Mouse (Mus musculus): Measurements from ENCODE around the gene Guca1b. TPM values are rescaled to one million over a fixed set of nuclear protein-coding genes. Genes with fewer than 3 reads are reported as not detected.

Guca1b gene
- total RNA-seq (2018; cell fraction: chromatin; rRNA removed), result 1 to 10 TPM in 25 of 26 experiments, under 1 TPM in 1; 0.88 to 7.8 (median 3.7) TPM
- under 1 TPM in 19 of 26 experiments, not detected in 7; 0.07 to 0.34 (median 0.15) TPM for total RNA-seq (2018; cell fraction: cytosol; rRNA removed)
- 1 to 10 TPM in 23 of 26 experiments, under 1 TPM in 3; 0.89 to 8.0 (median 2.7) TPM for total RNA-seq (2018; cell fraction: nucleus; rRNA removed)
- polyA plus RNA-seq (2018), result 0.22 to 0.62 TPM (median 0.22 TPM) in 3 replicates

- H3K36me3 ChIP-seq (ENCODE audit: inconsistent target), result no peaks in the 10 kb centered on the region
- WGBS (ENCODE audit: missing documents), result 81% methylated on average over 10 of the region's 10 CpGs
- H3K79me2 ChIP-seq (ENCODE audit: inconsistent target), result no peaks in the 10 kb centered on the region
- H3K27ac ChIP-seq, result no peak within 1 kb of the TSS
- H3K4me3 ChIP-seq (ENCODE audit: inconsistent target), result no peak within 1 kb of the TSS
Observed at GRCm38 (mm10) chr17:47385145-47385544, at the start of gene Guca1b. Gene Guca1b (plus strand): TSS chr17:47385393.

GRCm38 (mm10) chr17:47343121-47343520 lies 42.1 kb upstream of the Guca1b start:
- H3K27ac ChIP-seq, result no peak overlapping the region
- H3K36me3 ChIP-seq (ENCODE audit: inconsistent target), result peaks cover 82% of the 10 kb centered on the region
- H3K79me2 ChIP-seq (ENCODE audit: inconsistent target), result no peaks in the 10 kb centered on the region
- H3K4me3 ChIP-seq (ENCODE audit: inconsistent target), result no peak overlapping the region
- 91% methylated on average over 2 of the region's 2 CpGs for whole genome bisulfite sequencing (ENCODE audit: missing documents)

- 92% methylated on average over 3 of the region's 3 CpGs for WGBS (ENCODE audit: missing documents)
- H3K4me3 ChIP-seq (ENCODE audit: inconsistent target), result no peak overlapping the region
- H3K27ac ChIP-seq, result no peak overlapping the region
- no peaks in the 10 kb centered on the region for H3K79me2 ChIP-seq (ENCODE audit: inconsistent target)
- peaks cover 96% of the 10 kb centered on the region for H3K36me3 ChIP-seq (ENCODE audit: inconsistent target)
Observed at GRCm38 (mm10) chr17:47349721-47350319, 35.4 kb upstream of the Guca1b start.

GRCm38 (mm10) chr17:47359964-47360363 lies 25.2 kb upstream of the Guca1b start:
- 67% methylated on average over 6 of the region's 6 CpGs for WGBS (ENCODE audit: missing documents)
- Histone ChIP-seq H3K79me2 (ENCODE audit: inconsistent target) (no peaks in the 10 kb centered on the region), H3K27ac (peak overlapping the region; percentile 31)

GRCm38 (mm10) chr17:47361343-47361742 lies 23.9 kb upstream of the Guca1b start:
- 32% methylated on average over 11 of the region's 11 CpGs for WGBS (ENCODE audit: missing documents)
- Histone ChIP-seq H3K79me2 (ENCODE audit: inconsistent target) (no peaks in the 10 kb centered on the region), H3K4me3 (ENCODE audit: inconsistent target) (no peak overlapping the region), H3K27ac (peak overlapping the region; percentile 31), H3K36me3 (ENCODE audit: inconsistent target) (peaks cover 13% of the 10 kb centered on the region; the same call in 1 of the 2 replicates)

More at GRCm38 (mm10) chr17:47359964-47360363, 25.2 kb upstream of the Guca1b start:
- no peak overlapping the region for H3K4me3 ChIP-seq (ENCODE audit: inconsistent target)
- peaks cover 18% of the 10 kb centered on the region; the same call in 1 of the 2 replicates for H3K36me3 ChIP-seq (ENCODE audit: inconsistent target)

GRCm38 (mm10) chr17:47368401-47369086 lies 16.6 kb upstream of the Guca1b start, which contains the start of gene Mrps10:
Gene Mrps10 (plus strand): TSS chr17:47368887.
- 6% methylated on average over 35 of the region's 35 CpGs for WGBS (ENCODE audit: missing documents)
- H3K27ac ChIP-seq, result peak within 1 kb of the TSS; percentile 49

GRCm38 (mm10) chr17:47369087-47369443 lies 16.1 kb upstream of the Guca1b start:
- peaks cover 18% of the 10 kb centered on the region for H3K79me2 ChIP-seq (ENCODE audit: inconsistent target)
- H3K27ac ChIP-seq, result peak overlapping the region; percentile 49
- 6% methylated on average over 20 of the region's 20 CpGs for WGBS (ENCODE audit: missing documents)
- H3K36me3 ChIP-seq (ENCODE audit: inconsistent target), result peaks cover 16% of the 10 kb centered on the region
- H3K4me3 ChIP-seq (ENCODE audit: inconsistent target), result peak overlapping the region; percentile 95

More at GRCm38 (mm10) chr17:47368401-47369086, 16.6 kb upstream of the Guca1b start, which contains the start of gene Mrps10:
- Histone ChIP-seq H3K79me2 (ENCODE audit: inconsistent target) (peaks cover 18% of the 10 kb centered on the region), H3K4me3 (ENCODE audit: inconsistent target) (peak within 1 kb of the TSS; percentile 95), H3K36me3 (ENCODE audit: inconsistent target) (peaks cover 13% of the 10 kb centered on the region; the same call in 1 of the 2 replicates)

- H3K27ac ChIP-seq, result no peak overlapping the region
- 15% methylated on average over 4 of the region's 4 CpGs for WGBS (ENCODE audit: missing documents)
- peaks cover 18% of the 10 kb centered on the region for H3K79me2 ChIP-seq (ENCODE audit: inconsistent target)
- no peak overlapping the region for H3K4me3 ChIP-seq (ENCODE audit: inconsistent target)
- H3K36me3 ChIP-seq (ENCODE audit: inconsistent target), result peaks cover 40% of the 10 kb centered on the region
Observed at GRCm38 (mm10) chr17:47371451-47371850, 13.7 kb upstream of the Guca1b start.

GRCm38 (mm10) chr17:47373991-47374390 lies 11.2 kb upstream of the Guca1b start:
- Histone ChIP-seq H3K27ac (no peak overlapping the region), H3K4me3 (ENCODE audit: inconsistent target) (no peak overlapping the region), H3K36me3 (ENCODE audit: inconsistent target) (peaks cover 56% of the 10 kb centered on the region), H3K79me2 (ENCODE audit: inconsistent target) (peaks cover 16% of the 10 kb centered on the region)
- 92% methylated on average over 6 of the region's 6 CpGs for WGBS (ENCODE audit: missing documents)

- Histone ChIP-seq H3K4me3 (ENCODE audit: inconsistent target) (no peak overlapping the region), H3K36me3 (ENCODE audit: inconsistent target) (peaks cover 65% of the 10 kb centered on the region), H3K79me2 (ENCODE audit: inconsistent target) (peaks cover 2% of the 10 kb centered on the region; the same call in 1 of the 2 replicates), H3K27ac (no peak overlapping the region)
- 72% methylated on average over 6 of the region's 6 CpGs for WGBS (ENCODE audit: missing documents)
Observed at GRCm38 (mm10) chr17:47376779-47377280, 8.4 kb upstream of the Guca1b start.

GRCm38 (mm10) chr17:47378133-47378532 lies 7.1 kb upstream of the Guca1b start:
- Histone ChIP-seq H3K27ac (no peak overlapping the region), H3K4me3 (ENCODE audit: inconsistent target) (no peak overlapping the region), H3K79me2 (ENCODE audit: inconsistent target) (no peaks in the 10 kb centered on the region), H3K36me3 (ENCODE audit: inconsistent target) (peaks cover 57% of the 10 kb centered on the region)
- WGBS (ENCODE audit: missing documents), result 93% methylated on average over 13 of the region's 15 CpGs

GRCm38 (mm10) chr17:47381917-47382316 lies 3.3 kb upstream of the Guca1b start:
- Histone ChIP-seq H3K27ac (no peak overlapping the region), H3K79me2 (ENCODE audit: inconsistent target) (no peaks in the 10 kb centered on the region), H3K36me3 (ENCODE audit: inconsistent target) (peaks cover 21% of the 10 kb centered on the region), H3K4me3 (ENCODE audit: inconsistent target) (no peak overlapping the region)
- 95% methylated on average over 11 of the region's 11 CpGs for WGBS (ENCODE audit: missing documents)

GRCm38 (mm10) chr17:47383266-47383665 lies 1.9 kb upstream of the Guca1b start:
- Histone ChIP-seq H3K36me3 (ENCODE audit: inconsistent target) (peaks cover 15% of the 10 kb centered on the region; the same call in 1 of the 2 replicates), H3K79me2 (ENCODE audit: inconsistent target) (no peaks in the 10 kb centered on the region), H3K27ac (no peak overlapping the region), H3K4me3 (ENCODE audit: inconsistent target) (no peak overlapping the region)
- WGBS (ENCODE audit: missing documents), result 95% methylated on average over 4 of the region's 4 CpGs

GRCm38 (mm10) chr17:47384064-47384463 lies 1.1 kb upstream of the Guca1b start:
- Histone ChIP-seq H3K36me3 (ENCODE audit: inconsistent target) (peaks cover 9% of the 10 kb centered on the region; the same call in 1 of the 2 replicates), H3K27ac (no peak overlapping the region), H3K4me3 (ENCODE audit: inconsistent target) (no peak overlapping the region), H3K79me2 (ENCODE audit: inconsistent target) (no peaks in the 10 kb centered on the region)
- 90% methylated on average over 3 of the region's 3 CpGs for WGBS (ENCODE audit: missing documents)

Measured in macrophage (primary cell).